Mouse (Mus musculus): ENCODE data around the gene Gm128.

The Gm128 gene

GRCm38 (mm10) chr3:95231298-95232221 lies 9.8 kb downstream of the Gm128 start, which contains the start of gene Mllt11:
Gene Mllt11 (minus strand): TSS chr3:95232171.
- in situ Hi-C loops (cut with MboI, MseI), result no loop called here

DNA sequence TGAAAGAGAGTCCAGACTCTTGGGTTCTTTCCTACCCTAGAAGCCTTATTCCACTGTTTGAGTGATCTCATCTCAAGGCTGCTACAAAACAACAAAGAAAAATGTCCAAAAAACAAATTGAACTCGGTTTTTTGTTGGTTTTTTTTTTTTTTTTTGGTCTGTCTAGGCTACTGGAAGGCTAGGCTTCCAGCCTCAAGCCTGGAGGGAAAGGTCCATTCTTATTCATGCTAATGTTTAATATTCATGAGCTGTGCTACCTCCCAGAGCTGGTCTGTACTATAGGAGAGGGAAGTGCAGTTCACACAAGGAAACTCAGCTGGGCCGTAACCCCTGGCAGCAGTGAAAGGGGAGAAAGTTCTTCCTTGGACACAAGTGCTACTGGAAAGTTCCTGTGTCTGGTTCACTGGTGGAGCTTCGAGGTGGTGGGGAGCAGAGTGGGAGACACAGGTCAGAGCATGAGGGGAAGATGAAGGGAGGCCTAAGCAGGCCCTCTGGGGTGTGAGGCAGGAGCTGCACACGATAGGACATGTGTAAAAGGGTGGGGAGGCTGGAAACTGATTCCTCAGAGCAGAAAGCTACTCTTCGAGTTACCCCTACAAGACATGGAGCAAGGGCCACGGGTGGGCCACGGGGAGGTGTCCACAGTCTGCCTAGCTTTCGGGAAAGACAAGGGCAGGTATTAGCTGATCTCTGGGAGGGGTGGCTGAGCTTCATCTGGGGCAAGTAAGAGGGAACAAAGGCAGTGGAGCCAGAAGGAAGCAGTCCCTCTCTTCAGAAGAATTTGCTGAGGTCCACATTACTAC lies 10.7 kb downstream of the Gm128 start:
- in situ Hi-C loops (cut with MboI, MseI), result no loop called here

DNA sequence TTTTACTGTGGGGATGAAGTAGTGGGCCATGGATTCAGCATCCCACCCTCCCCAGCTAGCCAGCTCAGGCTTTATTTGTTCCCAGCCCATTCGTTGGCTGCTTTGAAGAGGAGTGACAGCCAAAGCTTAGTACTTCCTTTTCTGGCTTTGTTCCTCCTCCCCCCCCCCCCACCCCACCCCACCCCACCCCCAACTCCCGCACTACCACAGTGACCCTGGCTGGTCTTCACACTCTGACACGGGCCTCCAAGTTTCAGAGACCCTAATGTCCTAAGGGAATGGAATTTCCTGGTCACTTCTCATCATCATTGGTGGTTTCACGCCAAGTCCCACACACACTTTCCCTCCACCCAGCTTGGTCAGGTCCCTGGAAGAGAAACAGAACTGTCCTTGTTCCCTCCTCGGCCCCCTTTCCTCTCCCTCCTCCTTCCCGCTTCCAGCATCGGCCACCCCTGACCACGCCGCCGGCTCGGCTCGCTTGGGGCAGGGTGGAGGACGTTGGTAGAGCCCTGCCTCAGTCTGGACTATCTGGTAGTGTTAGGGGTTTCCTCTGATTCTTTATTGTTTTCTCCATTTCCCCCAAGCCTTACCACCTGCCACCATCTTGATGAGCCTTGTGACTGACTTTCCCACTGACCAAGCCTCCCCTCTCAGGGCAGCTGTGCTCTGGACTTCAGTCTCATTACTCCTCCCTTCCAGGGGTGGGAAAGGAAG lies 11.5 kb downstream of the Gm128 start:
- in situ Hi-C loops (cut with MboI, MseI), result no loop called here

- in situ Hi-C loops (cut with MboI, MseI), result no loop called here
Measured at GRCm38 (mm10) chr3:95228894-95229780, 12.3 kb downstream of the Gm128 start.

DNA sequence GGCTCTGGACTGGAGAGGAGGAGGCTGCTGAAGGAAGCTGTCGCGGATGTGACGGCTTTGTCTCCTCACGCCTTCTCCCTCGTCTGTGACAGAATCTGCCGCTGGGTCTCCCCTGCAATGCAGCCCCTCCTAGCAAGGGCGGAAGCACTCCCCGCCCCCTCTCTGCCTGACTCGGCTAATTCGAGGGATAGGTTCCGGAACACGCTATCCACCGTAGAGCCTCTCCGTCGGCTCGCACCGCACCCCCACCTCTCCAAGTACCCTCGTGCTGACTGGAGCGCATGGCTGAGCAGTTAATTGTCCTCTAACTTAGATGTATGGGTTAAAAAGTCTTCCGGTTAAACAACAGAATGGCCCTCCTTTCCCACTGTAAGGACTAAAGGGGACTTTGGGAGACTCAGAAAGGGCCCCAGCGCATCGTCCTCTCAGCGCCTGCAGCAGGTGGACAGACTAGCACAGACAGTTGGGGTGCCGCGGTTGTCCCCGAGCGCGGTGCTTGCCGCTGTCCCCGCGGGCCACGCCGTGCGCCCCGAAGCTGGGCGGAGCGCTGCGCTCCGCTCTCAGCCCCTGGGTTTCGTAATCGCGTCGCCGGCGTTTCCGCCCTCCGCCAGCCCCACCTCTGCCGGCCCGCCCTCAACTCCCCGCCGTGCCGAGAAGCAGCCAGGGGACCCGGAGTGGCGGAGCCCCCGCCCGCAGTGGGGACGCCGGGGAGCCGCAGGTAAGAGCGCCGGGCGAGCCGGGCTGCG lies 13.1 kb downstream of the Gm128 start, which contains the start of gene Cdc42se1:
TSS of gene Cdc42se1 (plus strand) at position 585 of the 746 bp plus-strand sequence.
- in situ Hi-C loops (cut with MboI, MseI), result no loop called here

DNA sequence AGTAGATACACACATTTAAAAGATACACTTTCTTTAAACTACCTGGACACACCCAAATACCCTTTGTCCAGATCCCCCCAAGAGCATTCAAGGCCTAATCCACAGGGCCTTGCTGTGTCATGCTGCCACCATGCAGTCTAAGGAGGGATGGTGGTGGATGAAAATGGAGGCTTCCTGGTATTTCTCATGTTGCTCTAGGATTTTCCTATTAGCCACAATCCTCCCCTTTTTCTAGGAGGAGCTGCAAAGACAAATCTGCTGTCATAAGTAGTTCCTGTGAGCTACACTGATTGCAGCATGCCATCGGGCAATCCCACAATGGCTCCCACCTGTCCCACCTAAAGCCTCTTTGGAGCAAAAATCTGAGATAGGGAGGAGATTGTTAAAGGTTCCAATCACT lies 14.2 kb downstream of the Gm128 start:
- in situ Hi-C loops (cut with MboI, MseI), result no loop called here

GRCm38 (mm10) chr3:95224295-95224694 lies 17.1 kb downstream of the Gm128 start:
- in situ Hi-C loops (cut with MboI, MseI), result no loop called here

GRCm38 (mm10) chr3:95223041-95223440 lies 18.4 kb downstream of the Gm128 start:
- in situ Hi-C loops (cut with MboI, MseI), result no loop called here

GRCm38 (mm10) chr3:95218466-95219137 lies 22.8 kb downstream of the Gm128 start:
- in situ Hi-C loops (cut with MboI, MseI), result no loop called here

DNA sequence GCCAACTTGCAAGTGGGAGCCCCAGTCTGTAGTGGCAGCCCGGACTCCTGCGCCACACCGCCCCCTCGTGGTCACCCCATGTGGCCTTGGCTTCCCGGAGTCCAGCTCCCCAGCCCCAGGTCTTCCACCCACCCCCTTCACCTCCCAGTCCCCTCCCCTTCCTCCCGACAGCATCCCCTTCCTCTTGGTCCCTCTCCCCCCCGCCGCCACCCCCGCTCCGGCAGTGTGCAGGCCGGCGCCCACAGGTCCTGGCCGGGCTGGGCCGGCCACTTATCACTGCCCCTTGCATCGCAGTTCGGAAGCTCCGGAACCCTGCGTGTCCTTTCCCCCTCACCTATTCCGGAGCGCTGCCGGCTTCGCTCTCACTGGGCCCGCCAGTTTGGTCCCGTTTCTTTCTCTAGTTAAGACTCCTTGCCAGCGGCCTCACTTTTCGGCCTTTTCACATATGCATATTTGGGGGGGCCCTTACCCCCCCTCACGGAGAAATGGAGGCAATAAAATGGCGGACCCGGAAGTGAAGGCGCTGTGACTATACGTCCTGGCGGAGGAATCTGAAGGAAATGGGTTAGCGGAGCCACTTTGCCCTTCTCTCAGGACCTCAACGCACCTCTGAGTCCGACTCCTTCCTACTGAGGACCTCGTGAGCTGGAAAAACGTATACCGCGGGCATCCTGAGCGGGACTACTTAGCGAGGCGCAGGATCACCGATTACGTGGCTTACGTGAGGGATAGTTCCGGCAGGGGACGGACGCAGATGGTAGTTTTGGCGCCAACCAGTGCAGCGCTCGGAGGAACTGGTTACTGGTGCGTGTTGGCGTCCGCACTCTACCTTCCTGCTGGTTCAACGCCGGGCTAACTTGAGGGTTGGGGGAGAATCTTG lies 23.9 kb downstream of the Gm128 start, which contains the start of gene Gabpb2:
TSS of gene Gabpb2 (minus strand) at position 662 of the 880 bp plus-strand sequence.
- in situ Hi-C loops (cut with MboI, MseI), result no loop called here

- in situ Hi-C loops (cut with MboI, MseI), result no loop called here
Measured at GRCm38 (mm10) chr3:95216655-95217254, 24.6 kb downstream of the Gm128 start.

DNA sequence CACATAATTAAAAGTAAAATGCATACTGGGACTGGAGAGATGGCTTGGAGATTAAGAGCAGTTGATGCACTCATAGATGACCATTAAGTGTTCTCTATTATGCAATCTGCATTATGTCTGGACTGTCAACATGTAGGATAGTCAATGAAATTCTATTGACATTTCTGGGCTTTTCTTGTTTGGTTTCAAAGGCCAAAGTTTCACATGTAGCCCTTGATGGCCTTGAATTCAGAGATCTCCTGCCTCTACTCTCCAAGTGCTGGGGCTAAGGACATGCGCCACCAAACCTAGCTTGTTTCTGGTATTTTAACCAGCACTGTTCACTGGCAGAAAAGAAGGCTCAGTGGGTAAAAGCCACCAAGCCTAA lies 27.8 kb downstream of the Gm128 start:
- in situ Hi-C loops (cut with MboI, MseI), result loop anchor here in 1 of 2 experiments (5.0 kb wide), 1 partner anchor 71 kb away; the partner anchor contains the start of gene Tnfaip8l2

DNA sequence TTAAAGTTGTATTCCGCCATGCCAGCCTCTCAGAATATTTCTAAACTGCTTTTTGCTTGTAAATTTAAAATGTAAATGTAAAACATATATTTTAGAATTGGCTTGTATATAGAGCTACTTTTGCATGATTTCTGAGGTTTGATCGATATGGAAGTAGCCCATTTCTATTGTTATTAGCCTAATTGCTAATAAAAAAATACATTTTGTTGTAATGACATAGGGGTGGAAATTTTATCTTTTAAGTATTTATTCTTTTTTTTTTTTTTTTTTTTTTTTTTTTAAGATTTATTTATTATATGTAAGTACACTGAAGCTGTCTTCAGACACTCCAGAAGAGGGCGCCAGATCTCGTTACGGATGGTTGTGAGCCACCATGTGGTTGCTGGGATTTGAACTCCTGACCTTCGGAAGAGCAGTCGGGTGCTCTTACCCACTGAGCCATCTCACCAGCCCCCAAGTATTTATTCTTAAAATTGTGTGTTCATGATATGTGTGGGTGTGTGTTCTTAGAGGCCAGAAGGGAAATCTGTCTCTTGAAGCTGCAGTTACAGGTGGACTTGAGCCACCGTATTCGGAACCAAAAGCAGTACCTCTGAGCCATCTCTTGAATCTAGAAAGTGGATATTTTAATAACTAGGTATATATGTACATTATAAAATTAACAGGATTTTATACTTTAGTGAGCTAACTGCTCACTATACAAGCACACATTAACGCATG lies 28.3 kb downstream of the Gm128 start:
- in situ Hi-C loops (cut with MboI, MseI), result loop anchor here in 1 of 2 experiments (5.0 kb wide), 1 partner anchor 71 kb away; the partner anchor contains the start of gene Tnfaip8l2

GRCm38 (mm10) chr3:95210585-95210984 lies 30.8 kb downstream of the Gm128 start:
- in situ Hi-C loops (cut with MboI, MseI), result loop anchor here in 1 of 2 experiments (5.0 kb wide), 1 partner anchor 68 kb away; the partner anchor contains the start of gene Tnfaip8l2

- in situ Hi-C loops (cut with MboI, MseI), result loop anchor here in 1 of 2 experiments (5.0 kb wide), 1 partner anchor 49 kb away; no protein-coding TSS in a partner anchor
Measured at GRCm38 (mm10) chr3:95208286-95208685, 33.1 kb downstream of the Gm128 start.

DNA sequence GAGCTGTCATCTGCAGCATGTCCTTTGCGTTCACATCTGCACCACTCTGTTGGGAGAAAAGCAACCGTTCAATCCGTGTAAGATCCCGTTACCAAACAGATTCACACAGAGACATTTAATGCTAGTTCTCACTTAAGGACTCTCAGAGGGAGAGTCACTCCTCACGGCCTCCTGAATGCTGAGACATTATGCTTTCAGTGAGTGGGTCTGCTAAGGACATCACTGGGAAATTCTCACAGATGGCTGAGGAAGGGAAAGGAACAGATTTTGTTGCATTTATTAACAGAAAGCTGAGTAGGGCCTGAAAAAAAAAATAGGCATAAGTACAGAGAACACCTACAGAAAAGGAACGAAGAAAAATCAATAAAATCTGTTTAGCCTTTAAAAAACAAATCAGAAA lies 37.5 kb downstream of the Gm128 start:
- in situ Hi-C loops (cut with MboI, MseI), result no loop called here

GRCm38 (mm10) chr3:95200562-95200961 lies 40.8 kb downstream of the Gm128 start:
- in situ Hi-C loops (cut with MboI, MseI), result no loop called here

All from T-helper 17 cell (primary cell).